ENCODE assay signal across 11 mouse cellular contexts in genomic region chr2:136139159-136140069, GRCm38 (mm10).
DNase-seq lines count a peak whose midpoint lies in the region; TF ChIP-seq lines count a peak whose summit lies in the region.
"Had no signal": no experiment of that assay in that cellular context is flagged by ENCODE, and none has a peak within 500 bp of the region (broad histone marks: within the 10 kb centered on the region; RNA-seq: fewer than 3 reads in every experiment).

No protein-coding gene starts in this region.

- TF ChIP-seq CTCF in heart, adult 2 months (IDR thresholded peaks at IDR 0.05), result peak; percentile 53

- no peak overlapping the region for H3K4me3 ChIP-seq in heart, adult 2 months
- no peak overlapping the region for H3K4me3 ChIP-seq in heart, embryonic 10.5 days
- H3K4me3 ChIP-seq: erythroblast, embryonic 14.5 days; limb, embryonic 13.5 days had no signal

- intact Hi-C loops in heart, adult 2 months (cut with DNase I), result loop anchor here (2.0 to 10.0 kb wide), 3 partner anchors 173 to 782 kb away; partner anchors contain the start of gene Snap25

- H3K9me3 ChIP-seq in heart, embryonic 10.5 days, result no peaks in the 10 kb centered on the region
- H3K9me3 ChIP-seq: limb, embryonic 13.5 days had no signal

- WGBS in heart, adult 2 months, result 45% methylated on average over 4 of the region's 4 CpGs
- WGBS in heart, embryonic 10.5 days, result 61% methylated on average over 4 of the region's 4 CpGs

- DNase-seq in heart, adult 2 months, result no peak
- DNase-seq in heart, embryonic 10.5 days (ENCODE audit: low spot score), result no peak
- DNase-seq in ovary, postnatal 14 days (ENCODE audit: low spot score), result peak; percentile 26
- no peak for DNase-seq in ovary, adult 18-20 months (ENCODE audit: low spot score)
- DNase-seq in embryo, embryonic 10.5 days (ENCODE audit: low spot score), result peak; percentile 67
- peak; percentile 61 for DNase-seq in kidney, postnatal 10 days
- DNase-seq in right cerebral cortex, postnatal 14 days, result peak; percentile 64
- DNase-seq in ovary, postnatal 36 days (ENCODE audit: low spot score), result no peak

- no peaks in the 10 kb centered on the region for H3K36me3 ChIP-seq in heart, adult 2 months (ENCODE audit: control insufficient read depth, insufficient read depth, low read length)
- no peaks in the 10 kb centered on the region for H3K36me3 ChIP-seq in heart, embryonic 10.5 days
- H3K36me3 ChIP-seq: limb, embryonic 13.5 days had no signal

- no peaks in the 10 kb centered on the region for H3K4me1 ChIP-seq in heart, adult 2 months (ENCODE audit: control insufficient read depth, insufficient read depth, low read length)
- H3K4me1 ChIP-seq in heart, embryonic 10.5 days, result no peaks in the 10 kb centered on the region
- H3K4me1 ChIP-seq: limb, embryonic 13.5 days had no signal

- H3K27me3 ChIP-seq in heart, adult 2 months (ENCODE audit: control insufficient read depth, insufficient read depth, low read length), result no peaks in the 10 kb centered on the region
- H3K27me3 ChIP-seq in heart, embryonic 10.5 days (ENCODE audit: insufficient read depth, poor library complexity, severe bottlenecking), result no peaks in the 10 kb centered on the region
- H3K27me3 ChIP-seq: CH12.LX; limb, embryonic 13.5 days had no signal

- H3K79me2 ChIP-seq in heart, adult 2 months (replicated peaks; ENCODE audit: control insufficient read depth, insufficient read depth, low read length), result no peaks in the 10 kb centered on the region

- TF ChIP-seq EP300 in heart, adult 2 months (IDR thresholded peaks at IDR 0.05; ENCODE audit: insufficient read depth, low read depth, low read length), result no peak

- H3K27ac ChIP-seq in heart, adult 2 months, result no peak overlapping the region
- no peak overlapping the region for H3K27ac ChIP-seq in heart, embryonic 10.5 days
- H3K27ac ChIP-seq: limb, embryonic 13.5 days had no signal

- no peak overlapping the region for H3K9ac ChIP-seq in heart, adult 2 months (ENCODE audit: low read depth, low read length)
- H3K9ac ChIP-seq: limb, embryonic 13.5 days had no signal

- no peak for TF ChIP-seq POLR2A in heart, adult 2 months (IDR thresholded peaks at IDR 0.05; ENCODE audit: insufficient read depth, low read depth, low read length)

Comparison
In these comparisons a context has a peak if more than half of its experiments do, and no peak if none do; other contexts are left out.
1. DNase-seq: peak in ovary, postnatal 14 days (single experiment), embryo, embryonic 10.5 days (single experiment), kidney, postnatal 10 days (single experiment) and right cerebral cortex, postnatal 14 days (single experiment); none in heart, adult 2 months (0 of 2), heart, embryonic 10.5 days (single experiment), ovary, adult 18-20 months (single experiment) and ovary, postnatal 36 days (single experiment).